Mouse (Mus musculus) myocyte (in vitro differentiated cells): ENCODE measurements at regions not wholly inside any gene's neighbourhood (a gene's known extent, or its start where the extent isn't known, plus 50 kb on each side); places are given as distances from the start of the nearest gene placed in this dataset.
A peak's percentile ranks its signal among the peaks of the same experiment; 100 is the strongest.

Experiments
- H3K27me3 ChIP-seq: one replicate; pipeline ENCODE4 v1.6.1; 2011; ENCODE audit not compliant: control insufficient read depth, insufficient read depth, insufficient read length
- H3K36me3 ChIP-seq: one replicate; pipeline ENCODE4 v1.6.1; 2011; ENCODE audit not compliant: control insufficient read depth, insufficient read depth
- H3K4me2 ChIP-seq: one replicate; pipeline ENCODE4 v1.6.1; 2011; ENCODE audit warnings: low read depth, control low read depth
- H3K4me3 ChIP-seq: one replicate; pipeline ENCODE4 v1.5.1; 2011; ENCODE audit warnings: mild to moderate bottlenecking, control low read depth, moderate library complexity
- H3K79me2 ChIP-seq: one replicate; pipeline ENCODE4 v1.6.1; 2011; ENCODE audit not compliant: control insufficient read depth, insufficient read depth
- H3ac ChIP-seq: one replicate; pipeline ENCODE4 v1.6.1; 2011; ENCODE audit not compliant: control insufficient read depth, insufficient read length
- CEBPB ChIP-seq: IDR thresholded peaks from 2 replicates; pipeline ENCODE4 v1.6.1; 2011; ENCODE audit warnings: mild to moderate bottlenecking, moderate library complexity; ENCODE audit not compliant: poor library complexity, insufficient read depth, severe bottlenecking
- E2F4 ChIP-seq: IDR thresholded peaks from one replicate; pipeline ENCODE4 v1.6.1; 2011; ENCODE audit warnings: mild to moderate bottlenecking, control low read depth, moderate library complexity; ENCODE audit not compliant: insufficient read depth
- MAX ChIP-seq: IDR thresholded peaks from one replicate; pipeline ENCODE4 v1.6.1; 2011; ENCODE audit warnings: low read depth, mild to moderate bottlenecking, control low read depth
- MYOD1 ChIP-seq, 3 experiments: IDR thresholded peaks; one replicate each; pipeline ENCODE4 v1.6.1; 2011; ENCODE audit warnings: control low read depth in 2 of 3, low read depth in 2 of 3, mild to moderate bottlenecking in 2 of 3, moderate library complexity in 1 of 3; ENCODE audit not compliant: insufficient read length in 2 of 3, control insufficient read depth in 1 of 3
- MYOG ChIP-seq, 3 experiments: IDR thresholded peaks; one replicate each; pipeline ENCODE4 v1.6.1; 2011; ENCODE audit warnings: control low read depth in 2 of 3, low read depth in 2 of 3, mild to moderate bottlenecking in 2 of 3; ENCODE audit not compliant: insufficient read length in 2 of 3, control insufficient read depth in 1 of 3, insufficient read depth in 1 of 3
- POLR2A ChIP-seq: IDR thresholded peaks from one replicate; pipeline ENCODE4 v1.6.1; 2011; ENCODE audit warnings: low read depth, mild to moderate bottlenecking, control low read depth, moderate library complexity; ENCODE audit not compliant: insufficient read length
- POLR2AphosphoS2 ChIP-seq: IDR thresholded peaks from one replicate; pipeline ENCODE4 v1.6.1; 2011; ENCODE audit warnings: low read depth, control low read depth; ENCODE audit not compliant: insufficient read length
- REST ChIP-seq: IDR thresholded peaks from one replicate; pipeline ENCODE4 v1.6.1; 2011; ENCODE audit warnings: mild to moderate bottlenecking, control low read depth, moderate library complexity; ENCODE audit not compliant: insufficient read depth, insufficient read length
- SRF ChIP-seq: IDR thresholded peaks from one replicate; pipeline ENCODE4 v1.6.1; 2011; ENCODE audit warnings: low read depth; ENCODE audit not compliant: control insufficient read depth, insufficient read length
- TCF12 ChIP-seq: IDR thresholded peaks from one replicate; pipeline ENCODE4 v1.6.1; 2011; ENCODE audit warnings: mild to moderate bottlenecking, control low read depth; ENCODE audit not compliant: poor library complexity, insufficient read depth, severe bottlenecking
- TCF3 ChIP-seq: IDR thresholded peaks from one replicate; pipeline ENCODE4 v1.6.1; 2011; ENCODE audit warnings: low read depth, control low read depth; ENCODE audit not compliant: insufficient read length
- USF1 ChIP-seq: IDR thresholded peaks from one replicate; pipeline ENCODE4 v1.6.1; 2011; ENCODE audit warnings: low read depth, mild to moderate bottlenecking, control low read depth, moderate library complexity

DNA sequence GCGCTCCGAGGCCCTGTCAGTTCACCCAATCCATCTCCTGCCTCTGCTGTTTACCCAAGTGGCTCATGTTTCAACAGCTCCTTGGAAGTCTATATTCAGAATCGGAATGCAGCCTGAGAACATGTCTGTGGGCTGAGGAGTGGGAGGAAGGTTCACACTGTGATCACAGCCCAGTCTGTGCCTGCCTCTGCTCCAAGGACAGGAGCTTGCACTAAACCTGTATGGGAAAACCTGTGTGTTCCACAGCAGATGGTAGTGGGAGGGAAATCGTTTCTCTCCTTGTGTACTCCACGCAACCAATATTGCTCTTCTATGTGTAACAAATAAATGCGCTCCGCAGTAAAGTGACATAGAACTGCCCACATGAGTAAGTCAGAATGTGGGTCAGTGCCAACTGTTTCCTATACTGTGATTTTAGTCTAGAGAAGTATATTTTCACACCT is 514.0 kb upstream of the Epha7 start:
- no peak overlapping the region for H3ac ChIP-seq

DNA sequence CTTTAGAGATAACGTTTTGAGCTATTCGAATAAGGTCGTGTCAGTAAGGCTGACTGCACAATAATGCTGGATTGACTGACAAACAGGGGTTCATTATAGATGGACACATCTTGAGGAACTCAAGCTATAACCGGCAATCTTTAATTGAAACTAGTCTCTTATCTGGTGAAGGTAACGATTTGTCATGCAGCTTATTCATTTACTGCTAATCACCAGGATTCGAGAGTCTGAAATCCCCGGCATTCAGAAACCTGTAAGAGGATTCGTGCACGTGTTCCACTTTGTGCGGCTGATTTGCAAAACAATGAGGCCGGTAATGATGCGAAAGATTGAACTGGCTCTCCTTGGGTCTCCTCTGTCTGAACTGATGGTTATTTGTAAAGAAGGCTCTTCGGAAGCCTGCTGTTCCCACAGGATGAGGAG is 512.9 kb upstream of the Epha7 start:
- no peak overlapping the region for H3K4me2 ChIP-seq

More for the DNA sequence above, 514.0 kb upstream of the Epha7 start:
- no peak overlapping the region for H3K4me3 ChIP-seq
- H3K27me3 ChIP-seq: no peaks in the 10 kb centered on the region
- no peaks in the 10 kb centered on the region for H3K36me3 ChIP-seq
- H3K79me2 ChIP-seq: no peaks in the 10 kb centered on the region
- no peak overlapping the region for H3K4me2 ChIP-seq
- TF ChIP-seq TCF12 (no peak), CEBPB (no peak), MAX (no peak), REST (no peak)

DNA sequence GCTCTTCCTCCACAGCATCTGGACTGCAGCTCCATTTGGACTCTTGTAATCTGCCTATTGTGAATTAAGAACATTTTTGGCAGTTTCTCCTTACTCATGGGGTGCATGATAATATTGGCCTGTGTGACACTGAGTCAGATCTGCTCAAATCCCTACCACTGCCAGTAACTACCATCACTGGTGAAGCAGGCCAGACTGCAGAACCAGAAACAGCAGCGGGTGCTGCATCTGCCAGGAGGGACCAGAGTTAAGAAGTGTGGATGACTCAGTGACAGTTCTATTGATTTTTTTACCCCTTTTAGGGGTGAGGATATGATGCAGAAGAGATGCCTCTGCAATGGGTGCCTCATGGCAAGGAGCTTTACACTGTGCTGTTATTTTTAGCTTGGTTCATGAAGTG is 511.2 kb upstream of the Epha7 start:
- TF ChIP-seq CEBPB: no peak
- no peak for TF ChIP-seq MYOG (IDR thresholded peaks at IDR 0.05; ENCODE audit: control insufficient read depth in 1 of 3, insufficient read depth in 1 of 3, insufficient read length in 2 of 3, low read depth in 2 of 3)
- no peak for TF ChIP-seq E2F4
- no peak for TF ChIP-seq MAX
- TF ChIP-seq POLR2A: no peak
- no peak for TF ChIP-seq SRF
- TF ChIP-seq MYOD1 (IDR thresholded peaks at IDR 0.05; ENCODE audit: control insufficient read depth in 1 of 3, insufficient read length in 2 of 3, low read depth in 2 of 3): no peak
- no peak for TF ChIP-seq REST
- no peak for TF ChIP-seq TCF12
- TF ChIP-seq POLR2AphosphoS2: no peak
- no peak for TF ChIP-seq TCF3
- no peak for TF ChIP-seq USF1
- H3K4me2 ChIP-seq: peak overlapping the region; percentile 1
- no peaks in the 10 kb centered on the region for H3K27me3 ChIP-seq
- H3K79me2 ChIP-seq: no peaks in the 10 kb centered on the region
- H3ac ChIP-seq: no peak overlapping the region
- H3K36me3 ChIP-seq: no peaks in the 10 kb centered on the region
- no peak overlapping the region for H3K4me3 ChIP-seq

More for the DNA sequence above, 512.9 kb upstream of the Epha7 start:
- TF ChIP-seq MYOD1 (IDR thresholded peaks at IDR 0.05; ENCODE audit: control insufficient read depth in 1 of 3, insufficient read length in 2 of 3, low read depth in 2 of 3) (no peak), USF1 (no peak), SRF (no peak), REST (no peak), TCF3 (no peak), POLR2AphosphoS2 (no peak), POLR2A (no peak), E2F4 (no peak), MAX (no peak), MYOG (IDR thresholded peaks at IDR 0.05; ENCODE audit: control insufficient read depth in 1 of 3, insufficient read depth in 1 of 3, insufficient read length in 2 of 3, low read depth in 2 of 3) (no peak), CEBPB (no peak), TCF12 (no peak)
- no peaks in the 10 kb centered on the region for H3K36me3 ChIP-seq
- no peak overlapping the region for H3K4me3 ChIP-seq
- H3K27me3 ChIP-seq: no peaks in the 10 kb centered on the region
- no peak overlapping the region for H3ac ChIP-seq
- H3K79me2 ChIP-seq: no peaks in the 10 kb centered on the region

DNA sequence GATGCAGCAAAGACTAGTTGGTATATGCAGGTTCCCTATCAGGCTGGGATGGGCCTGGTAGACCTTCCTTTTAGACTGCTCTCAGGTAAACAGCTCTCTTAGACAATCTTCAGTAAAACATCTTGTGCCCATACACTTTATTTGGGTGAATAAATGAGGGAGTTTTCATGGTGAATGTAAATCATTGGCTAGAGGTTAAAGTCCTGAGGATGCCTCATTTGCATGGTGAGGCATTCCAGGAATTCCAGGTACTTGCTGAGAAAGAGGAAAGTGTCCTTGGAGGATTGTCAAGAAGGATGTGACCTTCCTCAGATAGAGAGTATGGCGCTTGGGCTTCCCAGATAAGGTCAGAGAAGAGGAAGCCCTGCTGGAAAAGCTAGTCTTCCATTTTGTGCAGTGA is 481.9 kb upstream of the Epha7 start:
- TF ChIP-seq SRF (no peak), MYOG (IDR thresholded peaks at IDR 0.05; ENCODE audit: control insufficient read depth in 1 of 3, insufficient read depth in 1 of 3, insufficient read length in 2 of 3, low read depth in 2 of 3) (no peak), MAX (no peak), TCF3 (no peak), POLR2A (no peak), USF1 (no peak), POLR2AphosphoS2 (no peak), E2F4 (no peak), MYOD1 (IDR thresholded peaks at IDR 0.05; ENCODE audit: control insufficient read depth in 1 of 3, insufficient read length in 2 of 3, low read depth in 2 of 3) (no peak), CEBPB (no peak), TCF12 (no peak), REST (no peak)
- H3ac ChIP-seq: no peak overlapping the region
- H3K4me3 ChIP-seq: no peak overlapping the region
- no peaks in the 10 kb centered on the region for H3K79me2 ChIP-seq
- H3K4me2 ChIP-seq: no peak overlapping the region
- H3K27me3 ChIP-seq: no peaks in the 10 kb centered on the region
- no peaks in the 10 kb centered on the region for H3K36me3 ChIP-seq

DNA sequence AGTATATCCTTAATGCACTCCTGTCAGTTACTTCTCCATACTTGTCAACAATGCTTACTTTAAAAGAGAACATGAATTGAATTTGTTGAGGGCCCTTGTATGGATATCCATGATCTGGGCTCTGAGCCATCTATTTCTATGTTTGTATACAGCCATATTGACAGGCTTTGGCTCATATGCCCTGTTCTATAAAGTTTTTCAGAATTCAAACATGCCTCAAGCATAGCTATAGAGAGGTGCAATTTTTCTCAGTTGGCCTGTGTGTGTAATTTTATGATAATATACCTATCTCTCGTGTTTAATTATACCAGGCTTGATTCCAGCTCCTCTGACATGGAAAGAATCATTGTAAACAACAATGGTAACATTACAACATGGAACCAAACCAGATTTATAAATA is 448.4 kb upstream of the Epha7 start:
- no peak overlapping the region for H3K4me2 ChIP-seq
- H3K27me3 ChIP-seq: no peaks in the 10 kb centered on the region
- TF ChIP-seq REST (no peak), E2F4 (no peak), MYOG (IDR thresholded peaks at IDR 0.05; ENCODE audit: control insufficient read depth in 1 of 3, insufficient read depth in 1 of 3, insufficient read length in 2 of 3, low read depth in 2 of 3) (no peak), CEBPB (no peak), TCF3 (no peak), POLR2A (no peak), MYOD1 (IDR thresholded peaks at IDR 0.05; ENCODE audit: control insufficient read depth in 1 of 3, insufficient read length in 2 of 3, low read depth in 2 of 3) (no peak), POLR2AphosphoS2 (no peak), TCF12 (no peak), SRF (no peak), MAX (no peak), USF1 (no peak)
- H3ac ChIP-seq: no peak overlapping the region
- H3K79me2 ChIP-seq: no peaks in the 10 kb centered on the region
- H3K4me3 ChIP-seq: no peak overlapping the region
- no peaks in the 10 kb centered on the region for H3K36me3 ChIP-seq
